Comparison of ENCODE assay signal across 9 mouse cellular contexts in the genomic region with DNA sequence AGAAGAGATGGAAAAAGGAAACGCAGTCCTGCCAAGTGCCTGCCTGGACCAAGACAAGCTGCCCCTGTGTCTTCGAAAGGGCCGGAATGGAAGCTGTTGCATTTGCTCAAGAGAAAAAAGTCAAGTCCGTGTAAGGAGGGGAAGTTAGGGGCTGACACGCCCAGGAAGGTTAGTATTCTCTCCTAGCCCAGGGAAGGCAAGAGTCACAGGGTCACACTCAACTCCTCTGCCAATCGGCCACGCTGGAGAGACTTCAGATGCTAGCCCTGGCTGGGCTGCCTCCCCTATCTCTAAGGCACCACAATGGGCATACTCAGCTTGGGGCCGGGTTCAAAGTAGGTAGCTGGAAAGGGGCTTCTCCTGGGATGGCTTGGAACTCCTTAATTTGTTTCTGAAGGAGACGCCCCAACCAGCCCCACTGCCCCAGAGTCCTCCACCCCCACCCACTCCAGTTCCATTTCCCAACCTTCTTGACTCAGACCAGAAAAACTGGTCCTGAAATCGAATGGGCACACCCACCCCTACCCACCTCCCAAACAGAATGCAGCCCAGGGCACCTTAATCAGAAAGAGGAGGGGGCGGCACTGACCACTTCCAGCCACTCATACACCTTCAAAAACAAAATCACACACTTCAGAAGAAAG. TPM values are rescaled to one million over a fixed set of nuclear protein-coding genes. Genes with fewer than 3 reads are reported as not detected.
DNase-seq lines count a peak whose midpoint lies in the region; ATAC-seq and TF ChIP-seq lines count a peak whose summit lies in the region.
"Had no signal": no experiment of that assay in that cellular context is flagged by ENCODE, and none has a peak within 500 bp of the region (broad histone marks: within the 10 kb centered on the region; RNA-seq: fewer than 3 reads in every experiment).

No protein-coding gene starts in this region.

- peak overlapping the region; percentile 77 to 82 (median 78) for H3K4me3 ChIP-seq in CH12.LX (replicated peaks in 1 of 3; ENCODE audit: low read depth in 2 of 3, low read length in 2 of 3, poor library complexity in 1 of 3)
- H3K4me3 ChIP-seq in brown adipose tissue, adult 24 weeks (ENCODE audit: insufficient read depth, low read depth, low read length): peak overlapping the region; percentile 84
- H3K4me3 ChIP-seq in hindbrain, embryonic 16.5 days (ENCODE audit: low read length): peak overlapping the region; percentile 77

- H3K27ac ChIP-seq in CH12.LX (ENCODE audit: insufficient read depth, low read depth): peak overlapping the region; percentile 76
- peak overlapping the region; percentile 20; the same call in 1 of the 2 replicates for H3K27ac ChIP-seq in brown adipose tissue, adult 24 weeks (replicated peaks; ENCODE audit: low read depth, low read length)
- no peak overlapping the region for H3K27ac ChIP-seq in hindbrain, embryonic 16.5 days (ENCODE audit: low read depth, low read length)

- no peaks in the 10 kb centered on the region for H3K27me3 ChIP-seq in CH12.LX (replicated peaks)
- H3K27me3 ChIP-seq in hindbrain, embryonic 16.5 days (replicated peaks; ENCODE audit: control insufficient read depth, insufficient read depth, low read length): no peaks in the 10 kb centered on the region

- no peak for TF ChIP-seq RAD21 in CH12.LX (IDR thresholded peaks at IDR 0.05; ENCODE audit: low read depth, low read length)

- peaks cover 35 to 50% of the 10 kb centered on the region in 2 experiments for H3K36me3 ChIP-seq in CH12.LX (replicated peaks in 1 of 2; ENCODE audit: control insufficient read depth in 1 of 2, insufficient read depth in 1 of 2, low read length in 1 of 2)
- peaks cover 19% of the 10 kb centered on the region for H3K36me3 ChIP-seq in hindbrain, embryonic 16.5 days (ENCODE audit: control insufficient read depth, insufficient read depth, low read length)

- no peaks in the 10 kb centered on the region for H3K9me3 ChIP-seq in CH12.LX (replicated peaks; ENCODE audit: low read length)
- H3K9me3 ChIP-seq in hindbrain, embryonic 16.5 days (ENCODE audit: control insufficient read depth, low read length): no peaks in the 10 kb centered on the region

- H3K79me2 ChIP-seq in CH12.LX (replicated peaks; ENCODE audit: control insufficient read depth, extremely low read depth, insufficient read depth, poor library complexity, severe bottlenecking): peaks cover 41% of the 10 kb centered on the region

- in situ Hi-C loops in CH12.LX (cut with MboI; ENCODE audit: low pct_ligation_motif_present, low pct_unique_long_range_greater_than_20kb, low sequenced_read_pairs): loop anchor here (5.0 kb wide), 1 partner anchor 32 kb away; no protein-coding TSS in a partner anchor

- H3K9ac ChIP-seq in CH12.LX (ENCODE audit: insufficient read depth, low read depth): peak overlapping the region; percentile 89
- H3K9ac ChIP-seq in hindbrain, embryonic 16.5 days (ENCODE audit: low read depth, low read length): no peak overlapping the region

- peak; percentile 41 for DNase-seq in CH12.LX (ENCODE audit: extremely low read depth)
- peak; percentile 20 for DNase-seq in lung, postnatal 14 days
- DNase-seq in natural killer cell, adult 2 months (ENCODE audit: low spot score in 2 of 2): no peak
- DNase-seq in right cerebral cortex, postnatal 10 days (ENCODE audit: low spot score in 2 of 2): no peak
- no peak for DNase-seq in right cerebral cortex, adult 18-20 months
- no peak for DNase-seq in urinary bladder, postnatal 36 days (ENCODE audit: low spot score in 2 of 2)
- DNase-seq: kidney, adult 18-20 months had no signal

- 45% methylated on average over 11 of the region's 11 CpGs for WGBS in hindbrain, embryonic 16.5 days

- dilution Hi-C loops in CH12.LX (cut with MboI; ENCODE audit: extremely low pct_ligation_motif_present, extremely low pct_unique_long_range_greater_than_20kb, low sequenced_read_pairs): no loop called here

- H3K4me1 ChIP-seq in CH12.LX (ENCODE audit: control insufficient read depth in 1 of 2, insufficient read depth in 2 of 2): peaks cover 7 to 42% of the 10 kb centered on the region in 2 experiments
- H3K4me1 ChIP-seq in brown adipose tissue, adult 24 weeks (ENCODE audit: control insufficient read depth, insufficient read depth, insufficient read length, low read length): peaks cover 18% of the 10 kb centered on the region
- peaks cover 26% of the 10 kb centered on the region for H3K4me1 ChIP-seq in hindbrain, embryonic 16.5 days (ENCODE audit: control insufficient read depth, insufficient read depth, low read depth, low read length)

- TF ChIP-seq CTCF in CH12.LX (conservative IDR thresholded peaks at IDR 0.05 in 1 of 2, IDR thresholded peaks at IDR 0.05 in 1 of 2; ENCODE audit: low read depth in 2 of 2, low read length in 2 of 2): no peak

- TF ChIP-seq POLR2A in CH12.LX (IDR thresholded peaks at IDR 0.05; ENCODE audit: low read depth, low read length): no peak

- no peak for ATAC-seq in hindbrain, embryonic 16.5 days

- no peak for TF ChIP-seq EP300 in CH12.LX (IDR thresholded peaks at IDR 0.05; ENCODE audit: low read length)

- peak overlapping the region; percentile 83 for H3K4me2 ChIP-seq in CH12.LX (ENCODE audit: insufficient read depth, low read depth, poor library complexity, severe bottlenecking)
- H3K4me2 ChIP-seq in hindbrain, embryonic 16.5 days (ENCODE audit: low read length): peak overlapping the region; percentile 75

TF ChIP-seq in CH12.LX, 34 proteins besides CTCF, POLR2A, EP300 and RAD21:
- no peak for TF ChIP-seq ZC3H11A (IDR thresholded peaks at IDR 0.05; ENCODE audit: low read depth, low read length)
- TF ChIP-seq CHD1 (IDR thresholded peaks at IDR 0.05; ENCODE audit: low read depth, low read length): 0 out of 2 replicates have a peak, but pooled peaks have one; percentile 13

RNA-seq across cellular contexts. Expression of a gene that starts 2.7 kb away (rescaled TPM):
- total RNA-seq in CH12.LX (2012; rRNA removed): 246 and 263 TPM in 2 replicates
- 245 and 277 TPM in 2 replicates for total RNA-seq in CH12.LX (2014; rRNA removed)
- 196 and 213 TPM in 2 replicates for polyA plus RNA-seq in CH12.LX (2012; ENCODE audit: insufficient read length, low read depth)
- 2,639 and 2,906 TPM in 2 replicates for polyA plus RNA-seq in brown adipose tissue, adult 24 weeks (2012; ENCODE audit: insufficient read depth, insufficient read length, missing spikeins)
- 215 and 253 TPM in 2 replicates for polyA plus RNA-seq in hindbrain, embryonic 16.5 days (2015; fragmentation: Nextera tagmentation; extraction: Ambion mirVana)

RNA-seq across cellular contexts. Expression of a gene that starts 20.3 kb away (rescaled TPM):
- total RNA-seq in CH12.LX (2012; rRNA removed) (1.3 and 1.8 TPM in 2 replicates), CH12.LX (2014; rRNA removed) (0.51 and 0.70 TPM in 2 replicates)
- 6.4 and 12.8 TPM in 2 replicates for polyA plus RNA-seq in CH12.LX (2012; ENCODE audit: insufficient read length, low read depth)
- 28.0 and 35.4 TPM in 2 replicates for polyA plus RNA-seq in brown adipose tissue, adult 24 weeks (2012; ENCODE audit: insufficient read depth, insufficient read length, missing spikeins)
- polyA plus RNA-seq in hindbrain, embryonic 16.5 days (2015; fragmentation: Nextera tagmentation; extraction: Ambion mirVana): 2.2 and 2.5 TPM in 2 replicates

RNA-seq across cellular contexts. Expression of a gene that starts 49.6 kb away (rescaled TPM):
- 80.2 and 91.6 TPM in 2 replicates for total RNA-seq in CH12.LX (2012; rRNA removed)
- 75.9 and 87.8 TPM in 2 replicates for total RNA-seq in CH12.LX (2014; rRNA removed)
- polyA plus RNA-seq in CH12.LX (2012; ENCODE audit: insufficient read length, low read depth): 77.7 and 81.2 TPM in 2 replicates
- polyA plus RNA-seq in brown adipose tissue, adult 24 weeks (2012; ENCODE audit: insufficient read depth, insufficient read length, missing spikeins): 7.7 and 8.4 TPM in 2 replicates
- 72.6 and 85.0 TPM in 2 replicates for polyA plus RNA-seq in hindbrain, embryonic 16.5 days (2015; fragmentation: Nextera tagmentation; extraction: Ambion mirVana)

RNA-seq across cellular contexts. Expression of a gene that starts 52.6 kb away (rescaled TPM):
- total RNA-seq in CH12.LX (2012; rRNA removed) (19.5 and 24.1 TPM in 2 replicates), CH12.LX (2014; rRNA removed) (12.8 and 13.7 TPM in 2 replicates)
- 9.8 and 10.1 TPM in 2 replicates for polyA plus RNA-seq in CH12.LX (2012; ENCODE audit: insufficient read length, low read depth)
- 2.5 and 3.4 TPM in 2 replicates for polyA plus RNA-seq in brown adipose tissue, adult 24 weeks (2012; ENCODE audit: insufficient read depth, insufficient read length, missing spikeins)
- polyA plus RNA-seq in hindbrain, embryonic 16.5 days (2015; fragmentation: Nextera tagmentation; extraction: Ambion mirVana): 9.1 and 10.4 TPM in 2 replicates

Comparison
In these comparisons a context has a peak if more than half of its experiments do, and no peak if none do; other contexts are left out.
1. DNase-seq: peak in CH12.LX (single experiment) and lung, postnatal 14 days (single experiment); none in natural killer cell, adult 2 months (0 of 2), right cerebral cortex, postnatal 10 days (0 of 2), right cerebral cortex, adult 18-20 months (single experiment) and urinary bladder, postnatal 36 days (0 of 2).
2. RNA of a gene that starts 2.7 kb away (polyA plus RNA-seq): 2,639 to 2,906 TPM in brown adipose tissue, adult 24 weeks; 215 to 253 TPM in hindbrain, embryonic 16.5 days and 196 to 213 TPM in CH12.LX; every median in the first group is over 10 times any median in the second.
3. Peak in every context shown above with its lines, with median percentiles within 50 percentile points of each other: H3K4me3 ChIP-seq.